Mouse (Mus musculus) kidney, embryonic 14.5 days (tissue): ENCODE data around the gene Usp50. TPM values are rescaled to one million over a fixed set of nuclear protein-coding genes. Genes with fewer than 3 reads are reported as not detected.

Experiments
- ATAC-seq: fragments of 200-750 bp; cut with Nextera tagmentation; 2 replicates; pipeline ENCODE4 v1.8.0; 2017; ENCODE audit warnings: moderate number of reproducible peaks, mild to moderate bottlenecking, moderate TSS enrichment, moderate library complexity; ENCODE audit not compliant: low FRiP score, low TSS enrichment
- H3K27ac ChIP-seq: fragments of 300-500 bp; sonication (generic); 2 replicates; pipeline ENCODE4 v1.5.1; 2014; ENCODE audit warnings: low read depth, mild to moderate bottlenecking, low read length, moderate library complexity, mixed read lengths
- H3K27me3 ChIP-seq: fragments of 300-500 bp; sonication (generic); 2 replicates; pipeline ENCODE4 v1.6.1; 2014; ENCODE audit warnings: mild to moderate bottlenecking, low read length; ENCODE audit not compliant: control insufficient read depth, insufficient read depth
- H3K36me3 ChIP-seq: fragments of 300-500 bp; sonication (generic); 2 replicates; pipeline ENCODE4 v1.6.1; 2014; ENCODE audit warnings: low read length, mixed read lengths; ENCODE audit not compliant: control insufficient read depth, insufficient read depth
- H3K4me1 ChIP-seq: fragments of 300-500 bp; sonication (generic); 2 replicates; pipeline ENCODE4 v1.6.1; 2014; ENCODE audit warnings: low read length, mixed read lengths; ENCODE audit not compliant: control insufficient read depth, insufficient read depth
- H3K4me2 ChIP-seq: fragments of 300-500 bp; sonication (generic); replicated peaks from 2 replicates; pipeline ENCODE4 v1.6.1; 2014; ENCODE audit warnings: low read depth, mild to moderate bottlenecking, low read length
- H3K4me3 ChIP-seq: fragments of 300-500 bp; sonication (generic); 2 replicates; pipeline ENCODE4 v1.5.1; 2014; ENCODE audit warnings: mild to moderate bottlenecking, low read length
- H3K9ac ChIP-seq: fragments of 300-500 bp; sonication (generic); 2 replicates; pipeline ENCODE4 v1.6.1; 2014; ENCODE audit warnings: low read depth, mild to moderate bottlenecking, low read length, moderate library complexity
- H3K9me3 ChIP-seq: fragments of 300-500 bp; sonication (generic); 2 replicates; pipeline ENCODE4 v1.6.1; 2016; ENCODE audit warnings: low read length; ENCODE audit not compliant: control insufficient read depth
- WGBS: fragments of 180-500 bp; shearing (Covaris S2); extraction: QIAGEN DNeasy Blood & Tissue Kit; methylation state at CpG from one replicate; pipeline ENCODE4 v1.1.7; 2014; 5-methylcytosine and 5-hydroxymethylcytosine counted together
- polyA plus RNA-seq: library from polyadenylated mRNA; unstranded; fragments of >200 nt; fragmentation: Nextera tagmentation; extraction: Ambion mirVana; gene quantifications from 2 replicates; pipeline ENCODE4 v1.2.1, GENCODE M21; 2014

The Usp50 gene
- polyA plus RNA-seq, 1 experiment from 2014 or later, result 2.9 TPM

DNA sequence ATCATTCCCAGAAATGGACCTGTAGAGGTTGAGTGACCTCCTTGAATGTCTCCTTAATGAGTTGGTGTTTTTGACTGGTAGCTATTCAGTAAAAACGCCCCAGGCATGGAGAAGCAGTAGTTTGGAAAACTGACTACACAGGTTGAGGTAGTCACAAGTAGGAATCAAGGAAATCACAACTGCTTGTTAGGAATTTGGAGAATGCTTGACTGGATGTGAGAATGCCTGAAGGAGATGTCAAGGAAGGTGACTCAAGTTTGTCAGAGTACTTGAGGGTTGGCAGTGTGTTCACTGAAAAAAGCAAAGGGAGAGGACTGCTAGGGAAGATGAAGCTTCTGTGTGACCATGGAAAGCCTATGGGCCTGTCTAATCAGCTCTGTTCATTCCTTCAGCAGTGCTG, 105.9 kb downstream of the Usp50 start:
- no peak overlapping the region for H3K27ac ChIP-seq
- H3K27me3 ChIP-seq, result no peaks in the 10 kb centered on the region
- no peak overlapping the region for H3K4me3 ChIP-seq
- H3K9ac ChIP-seq, result no peak overlapping the region
- H3K4me1 ChIP-seq, result peaks cover 22% of the 10 kb centered on the region
- H3K9me3 ChIP-seq, result 0 out of 2 replicates have a peak, but pooled peaks cover 6% of the 10 kb centered on the region
- ATAC-seq, result no peak
- H3K36me3 ChIP-seq, result peaks cover 4% of the 10 kb centered on the region; the same call in 1 of the 2 replicates
- H3K4me2 ChIP-seq, result no peak overlapping the region
- 88% methylated on average over 1 of the region's 1 CpGs for WGBS

DNA sequence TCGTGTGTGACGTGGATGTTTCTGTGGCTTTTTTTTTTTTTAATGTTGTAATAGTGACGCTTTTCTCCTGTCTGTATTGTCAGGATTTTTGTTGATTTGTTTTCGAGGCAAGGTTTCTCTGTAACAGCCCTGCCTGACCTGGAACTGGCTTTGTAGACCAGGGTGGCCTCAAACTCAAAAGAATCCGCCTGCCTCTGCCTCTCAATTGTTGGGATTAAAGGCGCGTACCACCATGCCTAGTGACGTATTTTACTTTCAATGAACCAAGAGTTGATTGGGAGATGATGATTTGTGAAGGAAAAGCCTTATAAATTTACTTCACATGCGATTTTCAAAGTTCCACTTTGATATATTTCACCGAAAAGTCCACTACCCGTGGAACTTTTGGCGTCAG, 107.2 kb downstream of the Usp50 start, which contains the start of gene Gabpb1:
TSS of gene Gabpb1 (minus strand) at position 216 of the 394 bp plus-strand sequence.
- H3K27ac ChIP-seq, result peak within 1 kb of the TSS; percentile 99
- H3K4me2 ChIP-seq, result peak within 1 kb of the TSS; percentile 57
- H3K36me3 ChIP-seq, result no peaks in the 10 kb centered on the region; the same call in 1 of the 2 replicates
- ATAC-seq, result no peak
- H3K9ac ChIP-seq, result peak within 1 kb of the TSS; percentile 100
- H3K4me1 ChIP-seq, result peaks cover 23% of the 10 kb centered on the region
- no peaks in the 10 kb centered on the region for H3K27me3 ChIP-seq
- peak within 1 kb of the TSS; percentile 94 for H3K4me3 ChIP-seq
- H3K9me3 ChIP-seq, result 0 out of 2 replicates have a peak, but pooled peaks cover 6% of the 10 kb centered on the region
- WGBS, result 26% methylated on average over 12 of the region's 12 CpGs

DNA sequence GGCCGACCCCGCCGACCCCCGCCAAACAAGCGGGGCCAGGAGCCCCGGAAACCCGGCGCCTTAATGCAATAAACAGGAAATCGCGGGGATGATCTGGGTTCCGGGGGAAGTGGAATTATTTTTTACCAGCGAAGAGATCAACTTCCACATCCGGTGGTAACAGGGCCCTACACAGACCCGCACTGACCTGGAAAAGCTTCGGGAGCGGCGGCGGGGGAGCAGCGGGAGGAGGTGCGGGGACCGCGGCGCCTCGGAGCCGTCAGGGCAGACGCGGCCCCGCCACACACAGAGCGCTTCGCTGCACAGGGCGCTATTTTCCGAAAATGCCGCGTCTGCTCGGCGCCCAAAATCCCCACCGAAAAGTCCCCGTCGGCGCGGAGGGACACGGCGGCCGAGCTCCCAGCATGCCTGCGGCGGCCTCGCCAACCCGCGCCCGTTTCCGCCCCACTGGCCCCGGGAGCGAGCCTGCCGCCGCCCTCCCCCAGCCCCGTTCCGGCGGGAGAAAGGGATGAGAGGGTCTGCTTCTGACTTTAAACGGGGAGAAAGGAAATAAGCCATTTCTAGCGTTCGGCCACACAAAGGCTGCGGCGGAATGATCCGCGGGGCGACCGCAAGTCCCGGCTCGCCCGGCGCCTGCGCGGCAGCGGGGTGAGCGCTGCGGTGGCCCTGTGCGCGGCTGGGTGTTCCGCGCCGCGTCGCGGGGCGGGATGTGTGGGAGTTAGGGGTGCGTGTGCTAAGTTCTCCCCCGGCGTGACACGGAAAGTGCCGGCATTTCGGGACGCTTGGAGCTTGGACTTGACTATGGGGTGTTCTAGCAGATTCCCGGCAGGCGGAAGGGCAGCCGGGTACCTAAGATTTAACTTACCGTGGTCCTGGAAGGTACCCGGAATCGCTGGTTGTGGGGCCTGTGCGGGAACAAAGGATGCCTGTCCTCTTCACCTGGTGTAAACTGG, 107.8 kb downstream of the Usp50 start:
- peak overlapping the region; percentile 57 for H3K4me2 ChIP-seq
- peak overlapping the region; percentile 99 for H3K27ac ChIP-seq
- no peaks in the 10 kb centered on the region for H3K27me3 ChIP-seq
- 0 out of 2 replicates have a peak, but pooled peaks cover 5% of the 10 kb centered on the region for H3K9me3 ChIP-seq
- peak overlapping the region; percentile 94 for H3K4me3 ChIP-seq
- peak; percentile 91 for ATAC-seq
- peaks cover 23% of the 10 kb centered on the region for H3K4me1 ChIP-seq
- H3K9ac ChIP-seq, result peak overlapping the region; percentile 100
- no peaks in the 10 kb centered on the region; the same call in 1 of the 2 replicates for H3K36me3 ChIP-seq
- WGBS, result under 1% methylated on average over 90 of the region's 99 CpGs

DNA sequence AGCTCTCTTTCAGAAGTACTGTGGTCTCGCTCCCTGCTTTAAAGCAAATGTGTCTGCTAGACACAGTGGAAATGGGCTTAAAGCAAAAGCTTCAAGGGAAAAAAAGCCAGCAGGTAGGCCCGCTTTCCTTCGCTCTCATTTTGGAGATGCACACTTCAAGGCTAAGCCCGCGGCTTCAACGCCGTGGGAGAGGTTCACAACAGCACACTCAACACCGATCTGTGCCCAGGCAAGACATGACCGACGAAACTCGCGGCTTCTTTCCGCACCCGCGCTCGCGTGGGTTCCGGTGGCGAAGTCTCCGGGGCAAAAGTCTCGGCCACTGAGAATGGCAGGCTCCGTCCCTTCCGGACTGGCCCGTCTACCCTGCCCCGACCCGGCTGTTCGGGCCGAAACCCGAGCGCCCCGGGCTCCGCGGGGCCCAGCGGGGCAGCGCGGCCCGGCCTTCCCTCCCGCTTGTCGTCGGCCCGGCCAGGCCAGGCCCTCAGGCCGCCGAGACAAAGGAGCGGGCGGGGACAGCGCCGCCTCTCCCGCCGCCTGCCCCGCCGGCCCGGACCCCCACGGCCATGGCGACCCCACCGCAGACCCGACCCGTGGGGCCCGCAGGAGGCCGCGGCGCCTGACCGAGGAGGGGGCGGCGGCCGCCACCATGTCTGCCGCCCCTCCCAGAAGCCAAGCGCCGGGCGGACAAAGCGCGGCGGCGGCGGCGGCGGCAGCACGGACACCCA, 108.7 kb downstream of the Usp50 start:
- peak overlapping the region; percentile 100 for H3K9ac ChIP-seq
- peak overlapping the region; percentile 99 for H3K27ac ChIP-seq
- WGBS, result under 1% methylated on average over 55 of the region's 77 CpGs

DNA sequence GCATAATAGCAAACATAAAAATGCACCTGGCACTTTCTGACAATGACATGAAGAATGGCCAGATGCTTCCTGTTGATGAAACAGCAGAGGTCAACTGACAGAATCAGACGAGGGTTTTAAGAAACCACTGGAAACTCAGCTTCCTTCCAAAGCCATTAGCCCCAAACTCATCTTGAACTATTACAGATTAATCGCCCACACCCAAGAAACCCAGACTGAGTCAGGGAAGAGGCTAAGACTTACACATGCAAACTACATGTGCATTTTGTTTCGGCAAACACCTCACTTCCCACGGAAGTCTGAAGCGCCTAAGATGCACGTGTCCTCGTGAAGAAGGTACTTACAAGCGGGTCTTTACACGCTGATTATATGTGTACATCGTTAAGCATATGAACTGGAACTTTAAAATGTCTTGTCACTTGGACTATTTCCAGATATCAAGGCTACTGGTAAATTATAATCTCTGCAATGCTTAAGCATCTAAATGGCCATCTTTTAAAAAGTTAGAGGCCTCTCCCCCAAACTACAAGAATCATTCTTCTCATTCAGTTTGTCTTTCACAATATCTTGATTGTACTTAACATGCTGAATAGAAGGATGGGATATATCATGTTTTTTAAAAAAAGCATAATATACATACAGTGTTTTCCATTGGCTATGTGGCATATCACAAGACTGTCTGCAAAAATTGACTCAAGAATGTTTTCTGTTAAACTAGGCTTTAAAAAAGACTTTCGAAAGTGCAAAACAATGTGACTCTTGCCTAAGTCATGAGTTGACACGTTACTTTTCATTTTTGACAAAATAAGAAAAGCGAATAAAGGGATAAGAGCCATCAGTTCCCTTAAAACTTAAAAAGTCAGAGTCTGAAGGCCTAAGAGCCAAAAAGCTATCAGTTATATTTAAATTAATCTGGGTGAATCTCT, 109.7 kb downstream of the Usp50 start:
- H3K9ac ChIP-seq, result peak overlapping the region; percentile 100
- H3K27ac ChIP-seq, result peak overlapping the region; percentile 99; the same call in 1 of the 2 replicates
- ATAC-seq, result no peak
- no peaks in the 10 kb centered on the region for H3K27me3 ChIP-seq
- peak overlapping the region; percentile 57 for H3K4me2 ChIP-seq
- H3K4me1 ChIP-seq, result peaks cover 23% of the 10 kb centered on the region
- no peaks in the 10 kb centered on the region for H3K9me3 ChIP-seq
- H3K4me3 ChIP-seq, result peak overlapping the region; percentile 94
- no peaks in the 10 kb centered on the region; the same call in 1 of the 2 replicates for H3K36me3 ChIP-seq
- WGBS, result 58% methylated on average over 13 of the region's 13 CpGs

More for the DNA sequence above, 108.7 kb downstream of the Usp50 start:
- Histone ChIP-seq H3K27me3 (no peaks in the 10 kb centered on the region), H3K4me2 (peak overlapping the region; percentile 57), H3K36me3 (no peaks in the 10 kb centered on the region; the same call in 1 of the 2 replicates), H3K4me1 (peaks cover 23% of the 10 kb centered on the region), H3K9me3 (0 out of 2 replicates have a peak, but pooled peaks cover 3% of the 10 kb centered on the region), H3K4me3 (peak overlapping the region; percentile 94)
- ATAC-seq, result peak; percentile 73

DNA sequence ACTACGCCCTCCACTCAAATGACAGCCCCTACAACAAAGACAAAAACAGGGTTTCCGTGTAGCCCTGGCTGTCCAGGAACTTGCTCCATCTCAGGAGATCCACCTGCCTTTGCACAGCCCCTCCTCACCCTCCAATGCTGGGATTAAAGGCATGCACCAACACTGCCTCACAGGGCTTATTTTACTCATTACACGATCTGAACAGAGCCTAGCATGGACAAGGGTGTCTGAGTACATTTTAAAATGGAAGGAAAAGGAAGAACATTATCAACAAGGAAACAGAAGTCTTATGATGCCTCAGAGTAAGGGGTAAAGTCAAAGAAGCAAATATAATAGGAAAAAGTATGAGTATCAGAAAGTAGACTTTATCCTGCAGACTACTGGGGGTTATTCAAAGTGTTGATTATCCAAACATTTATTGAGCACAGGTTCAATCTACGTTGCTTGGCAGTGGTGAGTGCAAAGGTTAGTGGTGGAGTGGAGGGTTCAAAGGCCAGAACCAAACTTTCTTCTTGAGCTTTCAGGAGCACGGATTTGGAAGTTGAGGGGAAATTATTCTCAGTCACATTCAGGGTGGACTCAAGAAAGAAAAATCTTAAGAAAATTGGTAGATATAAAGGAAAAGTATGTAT, 114.5 kb downstream of the Usp50 start:
- no peaks in the 10 kb centered on the region for H3K27me3 ChIP-seq
- WGBS, result 87% methylated on average over 5 of the region's 5 CpGs
- no peak overlapping the region for H3K4me2 ChIP-seq
- no peaks in the 10 kb centered on the region for H3K9me3 ChIP-seq
- H3K36me3 ChIP-seq, result no peaks in the 10 kb centered on the region
- ATAC-seq, result no peak
- H3K4me1 ChIP-seq, result peaks cover 14% of the 10 kb centered on the region
- no peak overlapping the region for H3K4me3 ChIP-seq
- H3K9ac ChIP-seq, result no peak overlapping the region
- H3K27ac ChIP-seq, result no peak overlapping the region

DNA sequence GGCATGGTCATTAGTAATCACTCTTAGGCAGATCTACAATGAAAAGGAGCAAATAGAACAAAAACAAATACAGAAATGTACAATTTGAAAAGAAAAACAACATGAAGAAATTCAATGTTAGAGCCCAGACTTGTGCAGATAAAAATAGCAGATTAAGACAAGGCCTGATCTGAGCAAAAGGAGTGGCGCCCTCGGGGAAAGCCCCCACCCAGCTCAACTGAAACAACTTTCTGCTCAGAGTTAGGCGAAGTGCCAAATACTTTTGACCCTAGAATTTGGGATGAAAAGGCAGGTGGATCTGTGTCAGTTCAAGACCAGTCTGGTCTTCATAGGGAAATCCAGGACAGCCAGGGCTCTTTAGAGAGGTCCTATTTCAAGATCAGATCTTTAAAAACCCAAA, 117.3 kb downstream of the Usp50 start:
- H3K36me3 ChIP-seq, result no peaks in the 10 kb centered on the region; the same call in 1 of the 2 replicates
- H3K9ac ChIP-seq, result no peak overlapping the region
- no peaks in the 10 kb centered on the region for H3K9me3 ChIP-seq
- H3K4me2 ChIP-seq, result no peak overlapping the region
- H3K4me1 ChIP-seq, result no peaks in the 10 kb centered on the region
- no peak overlapping the region for H3K4me3 ChIP-seq
- ATAC-seq, result no peak
- 90% methylated on average over 3 of the region's 3 CpGs for WGBS
- no peak overlapping the region for H3K27ac ChIP-seq
- H3K27me3 ChIP-seq, result no peaks in the 10 kb centered on the region

DNA sequence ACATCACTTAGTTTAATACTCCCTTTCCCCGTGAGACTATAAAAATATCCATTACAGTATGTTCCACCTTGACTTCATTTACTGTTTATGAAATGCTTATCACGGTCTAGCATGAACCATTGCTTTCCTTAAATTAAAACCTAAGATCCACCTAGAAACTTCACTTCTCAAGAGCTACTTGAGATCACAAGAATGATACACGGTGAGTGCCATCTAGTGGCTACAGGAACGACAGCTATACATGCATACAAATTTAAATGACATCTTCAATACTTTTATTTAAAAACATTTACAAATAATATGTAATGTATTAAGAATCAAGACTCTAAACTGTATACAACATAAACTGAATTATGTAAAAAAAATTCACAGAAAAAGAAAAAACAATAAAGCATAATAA, 119.8 kb downstream of the Usp50 start:
- H3K36me3 ChIP-seq, result no peaks in the 10 kb centered on the region; the same call in 1 of the 2 replicates
- H3K4me1 ChIP-seq, result no peaks in the 10 kb centered on the region
- no peak overlapping the region for H3K9ac ChIP-seq
- H3K4me2 ChIP-seq, result no peak overlapping the region
- H3K27me3 ChIP-seq, result no peaks in the 10 kb centered on the region
- ATAC-seq, result no peak
- no peak overlapping the region for H3K4me3 ChIP-seq
- no peak overlapping the region for H3K27ac ChIP-seq
- no peaks in the 10 kb centered on the region for H3K9me3 ChIP-seq
- WGBS, result 58% methylated on average over 4 of the region's 4 CpGs
